Mouse (Mus musculus): ENCODE data around the gene Nkd1. TPM values are rescaled to one million over a fixed set of nuclear protein-coding genes. Genes with fewer than 3 reads are reported as not detected.

Nkd1 gene
- 45.8 and 63.0 TPM in 2 replicates for polyA plus RNA-seq (2015; fragmentation: Nextera tagmentation; extraction: Ambion mirVana)

DNA sequence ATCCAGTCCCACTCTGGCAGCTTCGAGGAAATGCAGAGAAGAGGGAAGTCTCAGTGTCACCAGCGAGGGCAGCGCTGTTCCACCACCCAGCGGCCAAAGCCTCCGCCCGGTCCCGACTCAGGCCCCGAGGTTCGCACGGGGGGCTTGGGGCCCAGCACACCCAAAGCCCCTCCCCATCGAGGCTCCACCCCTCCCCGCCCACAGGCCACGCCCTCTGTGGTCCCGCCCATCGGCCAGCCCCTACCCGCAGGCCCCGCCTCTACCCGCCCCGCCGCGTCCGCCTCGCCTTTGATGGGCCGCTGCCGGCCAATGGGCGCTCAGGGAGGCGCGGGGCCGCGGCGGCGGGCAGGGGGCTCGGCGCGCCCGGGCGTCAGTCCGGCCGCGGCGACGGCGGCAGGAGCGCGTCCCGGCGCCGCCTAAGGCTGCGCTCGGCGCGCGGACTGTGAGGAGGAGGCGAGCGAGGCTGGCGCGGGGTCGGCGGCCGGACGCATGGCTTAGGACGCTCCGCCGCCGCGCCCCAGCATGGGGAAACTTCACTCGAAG, at the start of gene Nkd1:
Gene Nkd1, plus strand, starts transcription at position 370 of the 543 bp plus-strand sequence.
- H3K4me1 ChIP-seq (ENCODE audit: control insufficient read depth, insufficient read depth, low read depth, low read length): peaks cover 24% of the 10 kb centered on the region

GRCm38 (mm10) chr8:88481290-88481689, 39.9 kb upstream of the Nkd1 start:
- Histone ChIP-seq H3K4me2 (ENCODE audit: low read length) (no peak overlapping the region), H3K4me1 (ENCODE audit: control insufficient read depth, insufficient read depth, low read depth, low read length) (no peaks in the 10 kb centered on the region), H3K9ac (ENCODE audit: low read depth, low read length) (no peak overlapping the region), H3K9me3 (ENCODE audit: control insufficient read depth, low read length) (no peaks in the 10 kb centered on the region), H3K36me3 (ENCODE audit: control insufficient read depth, insufficient read depth, low read length) (no peaks in the 10 kb centered on the region), H3K4me3 (ENCODE audit: low read length) (no peak overlapping the region), H3K27me3 (replicated peaks; ENCODE audit: control insufficient read depth, insufficient read depth, low read length) (no peaks in the 10 kb centered on the region), H3K27ac (ENCODE audit: low read depth, low read length) (no peak overlapping the region)
- 50% methylated on average over 4 of the region's 4 CpGs for WGBS
- ATAC-seq: no peak

More for the DNA sequence above, at the start of gene Nkd1:
- WGBS: under 1% methylated on average over 37 of the region's 67 CpGs
- Histone ChIP-seq H3K9me3 (ENCODE audit: control insufficient read depth, low read length) (no peaks in the 10 kb centered on the region), H3K27me3 (replicated peaks; ENCODE audit: control insufficient read depth, insufficient read depth, low read length) (no peaks in the 10 kb centered on the region; the same call in none of the 2 replicates), H3K36me3 (ENCODE audit: control insufficient read depth, insufficient read depth, low read length) (no peaks in the 10 kb centered on the region), H3K4me2 (ENCODE audit: low read length) (peak within 1 kb of the TSS; percentile 96), H3K27ac (ENCODE audit: low read depth, low read length) (peak within 1 kb of the TSS; percentile 77), H3K4me3 (ENCODE audit: low read length) (peak within 1 kb of the TSS; percentile 84), H3K9ac (ENCODE audit: low read depth, low read length) (peak within 1 kb of the TSS; percentile 87)
- peak; percentile 92 for ATAC-seq

DNA sequence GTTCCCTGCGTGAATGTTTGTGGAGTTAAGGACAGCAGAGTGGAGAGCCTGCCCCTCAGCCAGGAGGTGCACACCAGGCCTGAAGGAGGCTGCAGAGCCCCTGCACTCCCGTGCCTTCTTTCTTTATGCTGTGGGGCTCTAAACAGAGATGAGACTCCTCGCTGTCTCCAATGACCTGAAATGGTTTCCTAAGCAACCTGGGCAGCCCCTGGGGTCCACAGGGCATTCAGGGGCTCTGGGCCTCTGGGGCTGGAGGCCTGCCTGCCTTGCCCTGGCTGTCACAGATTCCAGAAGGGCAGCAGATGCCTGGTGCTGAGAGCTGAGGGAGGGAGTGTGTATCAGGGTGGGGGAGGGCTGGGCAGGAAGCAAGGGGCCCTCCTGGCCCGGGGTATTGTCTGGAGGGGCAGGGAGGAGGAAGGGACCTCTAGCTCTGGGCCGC, 32.7 kb upstream of the Nkd1 start:
- Histone ChIP-seq H3K4me1 (ENCODE audit: control insufficient read depth, insufficient read depth, low read depth, low read length) (peaks cover 10% of the 10 kb centered on the region), H3K36me3 (ENCODE audit: control insufficient read depth, insufficient read depth, low read length) (no peaks in the 10 kb centered on the region), H3K4me3 (ENCODE audit: low read length) (no peak overlapping the region), H3K9ac (ENCODE audit: low read depth, low read length) (peak overlapping the region; percentile 22; the same call in 1 of the 2 replicates), H3K9me3 (ENCODE audit: control insufficient read depth, low read length) (no peaks in the 10 kb centered on the region), H3K4me2 (ENCODE audit: low read length) (no peak overlapping the region), H3K27ac (ENCODE audit: low read depth, low read length) (peak overlapping the region; percentile 0; the same call in 1 of the 2 replicates), H3K27me3 (replicated peaks; ENCODE audit: control insufficient read depth, insufficient read depth, low read length) (no peaks in the 10 kb centered on the region)
- peak; percentile 70 for ATAC-seq
- 11% methylated on average over 5 of the region's 5 CpGs for WGBS

- Histone ChIP-seq H3K4me3 (ENCODE audit: low read length) (no peak overlapping the region), H3K9ac (ENCODE audit: low read depth, low read length) (no peak overlapping the region), H3K27ac (ENCODE audit: low read depth, low read length) (no peak overlapping the region), H3K4me1 (ENCODE audit: control insufficient read depth, insufficient read depth, low read depth, low read length) (no peaks in the 10 kb centered on the region; the same call in 1 of the 2 replicates), H3K36me3 (ENCODE audit: control insufficient read depth, insufficient read depth, low read length) (no peaks in the 10 kb centered on the region), H3K27me3 (replicated peaks; ENCODE audit: control insufficient read depth, insufficient read depth, low read length) (no peaks in the 10 kb centered on the region), H3K9me3 (ENCODE audit: control insufficient read depth, low read length) (no peaks in the 10 kb centered on the region), H3K4me2 (ENCODE audit: low read length) (no peak overlapping the region)
- 65% methylated on average over 2 of the region's 2 CpGs for WGBS
- no peak for ATAC-seq
Measured at GRCm38 (mm10) chr8:88494076-88494475, 27.1 kb upstream of the Nkd1 start.

- peak; percentile 81 for ATAC-seq
- Histone ChIP-seq H3K27ac (ENCODE audit: low read depth, low read length) (no peak overlapping the region; the same call in 1 of the 2 replicates), H3K4me2 (ENCODE audit: low read length) (peak overlapping the region; percentile 32), H3K9ac (ENCODE audit: low read depth, low read length) (0 out of 2 replicates have a peak overlapping the region, but pooled peaks have one; percentile 4), H3K4me3 (ENCODE audit: low read length) (peak overlapping the region; percentile 6; the same call in 1 of the 2 replicates), H3K9me3 (ENCODE audit: control insufficient read depth, low read length) (no peaks in the 10 kb centered on the region), H3K4me1 (ENCODE audit: control insufficient read depth, insufficient read depth, low read depth, low read length) (no peaks in the 10 kb centered on the region; the same call in 1 of the 2 replicates), H3K27me3 (replicated peaks; ENCODE audit: control insufficient read depth, insufficient read depth, low read length) (no peaks in the 10 kb centered on the region), H3K36me3 (ENCODE audit: control insufficient read depth, insufficient read depth, low read length) (no peaks in the 10 kb centered on the region)
- 3% methylated on average over 11 of the region's 11 CpGs for WGBS
Measured at GRCm38 (mm10) chr8:88495071-88495805, 25.9 kb upstream of the Nkd1 start.

- WGBS: 58% methylated on average over 3 of the region's 3 CpGs
- H3K4me2 ChIP-seq (ENCODE audit: low read length): no peak overlapping the region
Measured at GRCm38 (mm10) chr8:88502143-88502542, 19.0 kb upstream of the Nkd1 start.

GRCm38 (mm10) chr8:88506981-88507380, 14.2 kb upstream of the Nkd1 start:
- H3K4me2 ChIP-seq (ENCODE audit: low read length): no peak overlapping the region
- H3K4me3 ChIP-seq (ENCODE audit: low read length): no peak overlapping the region
- ATAC-seq: no peak
- no peak overlapping the region for H3K27ac ChIP-seq (ENCODE audit: low read depth, low read length)
- no peaks in the 10 kb centered on the region for H3K9me3 ChIP-seq (ENCODE audit: control insufficient read depth, low read length)
- H3K36me3 ChIP-seq (ENCODE audit: control insufficient read depth, insufficient read depth, low read length): no peaks in the 10 kb centered on the region
- WGBS: 91% methylated on average over 5 of the region's 5 CpGs
- no peaks in the 10 kb centered on the region for H3K4me1 ChIP-seq (ENCODE audit: control insufficient read depth, insufficient read depth, low read depth, low read length)
- no peak overlapping the region for H3K9ac ChIP-seq (ENCODE audit: low read depth, low read length)
- H3K27me3 ChIP-seq (replicated peaks; ENCODE audit: control insufficient read depth, insufficient read depth, low read length): no peaks in the 10 kb centered on the region; the same call in 1 of the 2 replicates

More at GRCm38 (mm10) chr8:88502143-88502542, 19.0 kb upstream of the Nkd1 start:
- no peaks in the 10 kb centered on the region for H3K9me3 ChIP-seq (ENCODE audit: control insufficient read depth, low read length)
- H3K36me3 ChIP-seq (ENCODE audit: control insufficient read depth, insufficient read depth, low read length): no peaks in the 10 kb centered on the region
- H3K27ac ChIP-seq (ENCODE audit: low read depth, low read length): no peak overlapping the region
- H3K4me3 ChIP-seq (ENCODE audit: low read length): no peak overlapping the region
- H3K27me3 ChIP-seq (replicated peaks; ENCODE audit: control insufficient read depth, insufficient read depth, low read length): no peaks in the 10 kb centered on the region
- H3K4me1 ChIP-seq (ENCODE audit: control insufficient read depth, insufficient read depth, low read depth, low read length): no peaks in the 10 kb centered on the region
- no peak overlapping the region for H3K9ac ChIP-seq (ENCODE audit: low read depth, low read length)
- ATAC-seq: no peak

DNA sequence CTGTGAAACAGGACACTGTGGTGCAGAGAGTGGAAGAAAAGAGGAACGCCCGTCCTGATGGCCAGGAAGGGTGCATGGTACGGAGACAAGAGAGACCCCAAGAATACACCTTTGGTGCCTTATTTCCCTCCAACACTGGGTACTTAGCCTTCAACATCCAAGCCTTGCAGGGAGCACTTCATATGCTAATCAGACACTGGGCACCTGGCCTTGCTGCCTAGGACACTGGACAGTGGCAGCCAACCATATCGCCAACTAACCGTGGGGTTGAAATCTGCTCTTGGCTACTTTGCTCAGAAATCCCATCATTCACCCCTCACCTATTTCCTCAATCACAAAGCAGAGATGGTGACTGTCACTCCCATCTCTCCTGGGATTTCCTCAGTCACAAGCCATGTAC, 10.1 kb upstream of the Nkd1 start:
- Histone ChIP-seq H3K4me1 (ENCODE audit: control insufficient read depth, insufficient read depth, low read depth, low read length) (peaks cover 8% of the 10 kb centered on the region), H3K27ac (ENCODE audit: low read depth, low read length) (no peak overlapping the region), H3K9me3 (ENCODE audit: control insufficient read depth, low read length) (no peaks in the 10 kb centered on the region), H3K36me3 (ENCODE audit: control insufficient read depth, insufficient read depth, low read length) (no peaks in the 10 kb centered on the region), H3K4me3 (ENCODE audit: low read length) (no peak overlapping the region), H3K27me3 (replicated peaks; ENCODE audit: control insufficient read depth, insufficient read depth, low read length) (no peaks in the 10 kb centered on the region; the same call in 1 of the 2 replicates), H3K4me2 (ENCODE audit: low read length) (no peak overlapping the region), H3K9ac (ENCODE audit: low read depth, low read length) (no peak overlapping the region)
- no peak for ATAC-seq
- WGBS: 64% methylated on average over 5 of the region's 5 CpGs

All from hindbrain, embryonic 16.5 days (tissue).